Mouse (Mus musculus) midbrain, embryonic 12.5 days (tissue): Measurements from ENCODE around the gene Tmem56. TPM values are rescaled to one million over a fixed set of nuclear protein-coding genes. Genes with fewer than 3 reads are reported as not detected.

Source experiments
- ATAC-seq: fragments of 200-750 bp; cut with Nextera tagmentation; 2 replicates; pipeline ENCODE4 v1.8.0; 2017; ENCODE audit warnings: low read depth, moderate TSS enrichment, moderate library complexity; ENCODE audit not compliant: low FRiP score
- H3K27ac ChIP-seq: fragments of 300-500 bp; sonication (generic); replicated peaks from 2 replicates; pipeline ENCODE4 v1.5.1; 2016; ENCODE audit warnings: mild to moderate bottlenecking
- H3K27me3 ChIP-seq: fragments of 300-500 bp; sonication (generic); 2 replicates; pipeline ENCODE4 v1.6.1; 2016; ENCODE audit warnings: mild to moderate bottlenecking
- H3K36me3 ChIP-seq: fragments of 300-500 bp; sonication (generic); 2 replicates; pipeline ENCODE4 v1.6.1; 2016
- H3K4me1 ChIP-seq: fragments of 300-500 bp; sonication (generic); 2 replicates; pipeline ENCODE4 v1.6.1; 2016
- H3K4me2 ChIP-seq: fragments of 300-500 bp; sonication (generic); replicated peaks from 2 replicates; pipeline ENCODE4 v1.6.1; 2016; ENCODE audit warnings: mild to moderate bottlenecking, moderate library complexity
- H3K4me3 ChIP-seq: fragments of 300-500 bp; sonication (generic); 2 replicates; pipeline ENCODE4 v1.5.1; 2016; ENCODE audit warnings: mild to moderate bottlenecking
- H3K9ac ChIP-seq: fragments of 300-500 bp; sonication (generic); replicated peaks from 2 replicates; pipeline ENCODE4 v1.6.1; 2016; ENCODE audit warnings: mild to moderate bottlenecking, moderate library complexity
- H3K9me3 ChIP-seq: fragments of 300-500 bp; sonication (generic); 2 replicates; pipeline ENCODE4 v1.6.1; 2016; ENCODE audit warnings: mild to moderate bottlenecking
- WGBS: fragments of 180-500 bp; shearing (Covaris S2); methylation state at CpG from one replicate; pipeline ENCODE4 v1.1.7; 2016; 5-methylcytosine and 5-hydroxymethylcytosine counted together
- polyA plus RNA-seq: library from polyadenylated mRNA; unstranded; fragments of >200 nt; fragmentation: Nextera tagmentation; extraction: Ambion mirVana; gene quantifications from 2 replicates; pipeline ENCODE4 v1.2.1, GENCODE M21; 2016

Tmem56 gene
- polyA plus RNA-seq, 1 experiment from 2014 or later: 0.69 TPM

GRCm38 (mm10) chr3:121160424-121160823 lies 122.5 kb downstream of the Tmem56 start:
- Histone ChIP-seq H3K4me3 (no peak overlapping the region), H3K9me3 (no peaks in the 10 kb centered on the region), H3K27ac (no peak overlapping the region), H3K27me3 (no peaks in the 10 kb centered on the region; the same call in 1 of the 2 replicates), H3K4me1 (peaks cover 21% of the 10 kb centered on the region), H3K4me2 (no peak overlapping the region), H3K36me3 (no peaks in the 10 kb centered on the region), H3K9ac (no peak overlapping the region)
- ATAC-seq: no peak
- WGBS: 69% methylated on average over 4 of the region's 4 CpGs

GRCm38 (mm10) chr3:121159566-121159965 lies 123.3 kb downstream of the Tmem56 start:
- Histone ChIP-seq H3K36me3 (no peaks in the 10 kb centered on the region), H3K27me3 (no peaks in the 10 kb centered on the region; the same call in 1 of the 2 replicates), H3K27ac (no peak overlapping the region), H3K4me2 (no peak overlapping the region), H3K9ac (no peak overlapping the region), H3K4me1 (peaks cover 24% of the 10 kb centered on the region), H3K9me3 (no peaks in the 10 kb centered on the region), H3K4me3 (no peak overlapping the region)
- ATAC-seq: no peak
- WGBS: 79% methylated on average over 10 of the region's 10 CpGs

- H3K4me3 ChIP-seq: no peak overlapping the region
- ATAC-seq: no peak
These were observed 124.0 kb downstream of the Tmem56 start for GRCm38 (mm10) chr3:121158901-121159351.

GRCm38 (mm10) chr3:121157546-121158330 lies 125.2 kb downstream of the Tmem56 start:
- Histone ChIP-seq H3K4me2 (no peak overlapping the region), H3K27ac (no peak overlapping the region), H3K36me3 (no peaks in the 10 kb centered on the region), H3K9ac (no peak overlapping the region), H3K4me3 (no peak overlapping the region), H3K4me1 (peaks cover 24% of the 10 kb centered on the region), H3K9me3 (no peaks in the 10 kb centered on the region), H3K27me3 (no peaks in the 10 kb centered on the region; the same call in 1 of the 2 replicates)
- no peak for ATAC-seq
- WGBS: 67% methylated on average over 10 of the region's 10 CpGs

More at GRCm38 (mm10) chr3:121158901-121159351, 124.0 kb downstream of the Tmem56 start:
- no peak overlapping the region for H3K4me2 ChIP-seq
- 94% methylated on average over 16 of the region's 16 CpGs for WGBS
- H3K36me3 ChIP-seq: no peaks in the 10 kb centered on the region
- no peaks in the 10 kb centered on the region for H3K9me3 ChIP-seq
- peaks cover 24% of the 10 kb centered on the region for H3K4me1 ChIP-seq
- no peak overlapping the region for H3K9ac ChIP-seq
- no peaks in the 10 kb centered on the region; the same call in 1 of the 2 replicates for H3K27me3 ChIP-seq
- no peak overlapping the region for H3K27ac ChIP-seq

- Histone ChIP-seq H3K4me3 (no peak overlapping the region), H3K27ac (no peak overlapping the region), H3K36me3 (no peaks in the 10 kb centered on the region), H3K9me3 (no peaks in the 10 kb centered on the region), H3K9ac (no peak overlapping the region), H3K4me2 (peak overlapping the region; percentile 38), H3K4me1 (peaks cover 24% of the 10 kb centered on the region), H3K27me3 (no peaks in the 10 kb centered on the region; the same call in 1 of the 2 replicates)
- peak; percentile 71; the same call in 1 of the 2 replicates for ATAC-seq
- 52% methylated on average over 11 of the region's 11 CpGs for WGBS
These were observed 126.3 kb downstream of the Tmem56 start for GRCm38 (mm10) chr3:121156451-121157186.

GRCm38 (mm10) chr3:121156043-121156442 lies 126.9 kb downstream of the Tmem56 start:
- Histone ChIP-seq H3K4me1 (peaks cover 24% of the 10 kb centered on the region), H3K27ac (no peak overlapping the region), H3K27me3 (no peaks in the 10 kb centered on the region; the same call in 1 of the 2 replicates), H3K4me2 (peak overlapping the region; percentile 38), H3K9ac (no peak overlapping the region), H3K36me3 (no peaks in the 10 kb centered on the region), H3K4me3 (no peak overlapping the region), H3K9me3 (no peaks in the 10 kb centered on the region)
- 22% methylated on average over 7 of the region's 7 CpGs for whole genome bisulfite sequencing
- peak; percentile 67 for ATAC-seq

Other genes with a start within 250 kb of the Tmem56 start
- gene Rwdd3, start 111.4 kb downstream of the Tmem56 start, polyA plus RNA-seq: 4.4 and 5.0 TPM in 2 replicates
- 31.0 and 33.8 TPM in 2 replicates for gene Alg14, start 8.7 kb upstream of the Tmem56 start, polyA plus RNA-seq
- gene Cnn3, start 143.4 kb upstream of the Tmem56 start, polyA plus RNA-seq: 905 and 975 TPM in 2 replicates
- 0.27 and 1.0 TPM in 2 replicates for gene Slc44a3, start 249.3 kb upstream of the Tmem56 start, polyA plus RNA-seq